Mouse (Mus musculus): ENCODE results near the gene Dmac1.
"Not testable (repeated sequence)": the region's sequence is repeated elsewhere in the genome, so short reads cannot be mapped to it uniquely, and the experiment has no call there.

Gene Dmac1

GRCm38 (mm10) chr4:75278197-75279175 lies at the start of gene Dmac1:
Gene Dmac1 (minus strand): TSS chr4:75278305.
- DNase-seq (ENCODE audit: low read depth, low spot score) = peak; percentile 94

DNA sequence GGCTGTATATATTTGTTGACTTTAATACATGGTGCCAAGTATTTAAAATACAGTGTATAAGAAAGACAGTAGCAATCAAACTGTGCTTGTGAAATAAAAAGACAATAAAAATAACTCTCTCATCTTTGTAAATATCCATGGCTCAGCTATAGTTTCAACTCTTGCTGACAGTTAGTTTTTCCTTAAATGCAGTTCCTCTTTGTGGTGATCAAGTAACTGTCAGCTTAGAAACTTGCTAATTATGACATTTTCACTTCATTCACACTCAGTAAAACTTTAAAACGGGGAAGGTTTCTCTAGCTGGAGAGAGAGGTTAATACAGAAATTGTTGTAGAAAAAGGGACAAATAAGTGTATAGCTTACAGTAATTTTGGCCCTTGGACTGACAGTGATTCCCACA lies 37.3 kb upstream of the Dmac1 start:
- no peak for DNase-seq (ENCODE audit: low read depth, low spot score)

DNA sequence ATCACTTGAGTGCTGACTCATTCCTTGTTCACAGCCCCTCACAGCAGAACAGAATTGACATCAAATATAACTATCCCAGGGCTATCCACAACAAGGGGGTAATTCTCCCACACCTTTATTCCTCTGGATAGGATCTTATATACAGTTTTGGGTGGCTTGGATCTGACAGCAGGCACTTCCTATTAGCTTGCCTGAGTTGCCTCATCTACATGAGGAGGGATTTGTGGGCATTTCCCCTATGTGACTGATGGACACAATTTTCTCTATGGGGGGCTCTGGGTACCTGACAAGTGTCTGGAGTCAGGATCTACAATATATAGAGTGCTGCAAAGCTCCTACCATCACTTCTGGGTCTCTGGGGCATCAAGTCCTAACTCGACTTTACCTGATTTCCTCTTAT lies 36.9 kb upstream of the Dmac1 start:
- no peak for DNase-seq (ENCODE audit: low read depth, low spot score)

DNA sequence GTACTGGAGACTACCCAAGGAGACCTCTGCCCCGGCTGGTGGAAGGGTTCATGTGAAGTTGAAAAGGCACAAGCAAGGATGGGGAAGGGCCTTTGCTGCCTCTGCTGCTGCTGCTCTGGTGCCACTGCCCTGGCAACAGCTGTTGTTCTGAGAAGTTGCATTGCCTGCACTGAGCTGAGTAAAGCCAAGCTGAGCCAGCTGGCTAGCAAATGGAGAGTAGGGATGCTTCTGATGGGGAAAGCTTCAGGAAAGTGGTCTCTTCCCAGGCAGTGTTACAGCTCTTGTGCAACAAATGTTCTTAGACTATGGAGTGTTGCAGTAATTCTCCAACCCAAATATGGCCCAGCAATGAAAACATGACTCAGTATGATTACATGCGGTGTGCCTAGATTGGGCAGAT lies 33.8 kb upstream of the Dmac1 start:
- DNase-seq (ENCODE audit: low read depth, low spot score) = no peak

- DNase-seq (ENCODE audit: low read depth, low spot score) = no peak
Measured at GRCm38 (mm10) chr4:75311305-75311704, 33.2 kb upstream of the Dmac1 start.

GRCm38 (mm10) chr4:75300205-75300972 lies 22.3 kb upstream of the Dmac1 start:
- DNase-seq (ENCODE audit: low read depth, low spot score) = no peak

GRCm38 (mm10) chr4:75292315-75292714 lies 14.2 kb upstream of the Dmac1 start:
- no peak for DNase-seq (ENCODE audit: low read depth, low spot score)

GRCm38 (mm10) chr4:75291142-75291541 lies 13.0 kb upstream of the Dmac1 start:
- no peak for DNase-seq (ENCODE audit: low read depth, low spot score)

GRCm38 (mm10) chr4:75277467-75278196 lies 473 bp downstream of the Dmac1 start:
- peak; percentile 8 for DNase-seq (ENCODE audit: low read depth, low spot score)

GRCm38 (mm10) chr4:75275737-75276136 lies 2.4 kb downstream of the Dmac1 start:
- no peak for DNase-seq (ENCODE audit: low read depth, low spot score)

- no peak for DNase-seq (ENCODE audit: low read depth, low spot score)
Measured at GRCm38 (mm10) chr4:75267866-75268265, 10.2 kb downstream of the Dmac1 start.

GRCm38 (mm10) chr4:75266773-75267550 lies 11.1 kb downstream of the Dmac1 start:
- DNase-seq (ENCODE audit: low read depth, low spot score) = peak; percentile 22

DNA sequence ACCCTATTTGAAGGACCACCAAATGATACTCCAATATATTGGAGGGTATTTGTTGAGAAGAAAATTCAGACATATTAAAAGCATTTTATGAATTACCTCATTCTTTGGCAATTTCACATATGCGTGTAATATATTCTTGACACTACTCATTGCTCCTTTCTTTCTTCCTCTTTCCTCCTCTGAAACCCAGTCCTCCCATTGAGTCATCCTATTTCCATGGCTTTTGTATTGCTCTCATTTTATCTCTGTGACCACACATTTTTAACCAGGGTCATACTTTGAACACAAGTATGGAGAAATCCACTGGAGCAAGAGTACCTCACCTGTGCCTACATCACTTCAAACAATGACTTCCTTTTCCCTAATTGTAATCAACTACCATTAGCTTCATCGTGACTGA lies 13.9 kb downstream of the Dmac1 start:
- DNase-seq (ENCODE audit: low read depth, low spot score) = no peak

DNA sequence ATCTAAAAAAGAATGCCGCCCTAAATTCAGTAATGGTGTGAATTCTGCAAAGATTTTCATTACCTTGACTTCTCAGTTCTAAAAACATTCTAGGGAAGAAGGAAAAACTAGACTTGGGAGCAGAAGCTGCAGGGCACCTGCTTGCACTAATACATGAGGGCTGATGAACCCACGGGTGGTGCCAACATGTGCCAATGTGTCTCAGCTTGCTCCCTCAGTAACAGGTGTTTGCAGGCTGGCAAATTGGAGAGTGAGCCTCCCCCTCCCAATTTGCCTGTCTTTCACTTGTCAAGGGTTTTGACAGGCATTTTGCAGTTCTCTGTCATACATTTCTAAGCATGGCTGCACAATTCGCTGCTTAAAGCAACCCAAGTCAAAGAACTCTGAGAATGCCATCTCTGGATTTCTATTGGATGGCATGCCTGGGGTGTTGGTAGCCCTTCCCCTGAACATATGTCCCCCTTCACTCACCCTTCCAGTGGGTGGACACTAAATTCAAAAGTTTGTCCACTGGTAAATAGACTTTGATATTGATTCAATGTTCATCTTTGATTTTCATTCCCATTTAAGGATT lies 14.5 kb downstream of the Dmac1 start:
- DNase-seq (ENCODE audit: low read depth, low spot score) = no peak

- DNase-seq (ENCODE audit: low read depth, low spot score) = no peak
Measured at GRCm38 (mm10) chr4:75262423-75262822, 15.7 kb downstream of the Dmac1 start.

DNA sequence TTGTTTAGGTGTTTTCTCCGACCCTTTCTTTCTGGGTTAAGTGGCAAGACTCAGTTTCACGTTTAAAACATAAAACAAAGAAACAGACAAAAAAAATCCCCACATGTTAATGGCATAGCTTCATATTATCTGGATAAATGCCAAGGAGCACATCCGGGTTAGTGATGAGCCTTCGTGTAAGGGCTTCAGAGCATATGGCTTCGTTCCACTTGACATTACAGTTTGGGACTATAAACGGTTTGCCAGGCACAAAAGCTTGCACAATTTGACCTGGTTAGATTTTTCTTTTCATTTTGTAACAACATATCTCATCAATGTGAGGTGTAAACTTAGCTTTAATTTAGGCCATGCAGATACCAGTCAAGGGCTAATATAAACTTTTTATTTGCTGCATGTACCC lies 17.9 kb downstream of the Dmac1 start:
- DNase-seq (ENCODE audit: low read depth, low spot score) = no peak

DNA sequence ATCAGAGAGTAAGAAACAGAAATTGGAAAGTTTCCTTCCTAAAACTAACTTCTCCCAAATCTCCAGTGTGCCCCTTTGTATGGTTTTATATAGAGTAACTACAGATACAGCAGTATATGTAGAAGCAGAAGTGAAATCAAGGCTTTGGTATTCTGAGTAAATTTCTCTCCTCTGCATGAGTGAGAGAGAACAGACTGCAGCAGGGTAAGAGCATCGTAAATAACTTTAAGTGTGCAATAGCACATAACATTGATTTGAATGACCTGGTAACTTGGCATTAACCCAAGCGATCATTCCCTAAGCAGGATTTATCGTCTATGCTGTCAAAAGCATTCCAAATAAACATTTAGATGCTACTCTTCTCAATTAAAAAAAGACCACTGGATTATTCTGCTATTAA lies 18.7 kb downstream of the Dmac1 start:
- no peak for DNase-seq (ENCODE audit: low read depth, low spot score)

DNA sequence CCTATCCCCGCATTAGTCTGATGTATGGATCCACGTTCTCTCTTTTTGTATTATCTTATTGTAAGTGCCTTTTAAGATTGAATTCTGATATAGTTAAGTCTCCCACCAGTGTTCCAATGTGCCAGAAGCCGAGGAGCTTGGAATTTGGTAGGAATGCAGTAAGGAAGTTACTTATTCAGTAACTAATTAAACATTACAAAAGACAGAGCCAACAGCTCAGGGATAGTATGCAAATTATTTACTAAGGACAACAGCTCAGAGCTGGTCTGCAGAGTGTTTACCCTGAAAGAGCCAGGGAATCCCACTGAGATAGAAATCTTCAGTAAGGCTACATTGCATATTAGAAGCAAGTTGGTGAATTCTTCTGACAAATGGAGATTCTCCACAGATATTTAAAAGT lies 43.5 kb downstream of the Dmac1 start:
- not testable (repeated sequence) for DNase-seq (ENCODE audit: low read depth, low spot score)
